Mouse (Mus musculus): ENCODE results near the gene Cebpa. TPM values are rescaled to one million over a fixed set of nuclear protein-coding genes. Genes with fewer than 3 reads are reported as not detected.

The Cebpa gene
- polyA plus RNA-seq (2012; rRNA removed), result 224 and 328 TPM in 2 replicates

GRCm38 (mm10) chr7:35118841-35119413 is at the start of gene Cebpa:
Cebpa (plus strand) TSS chr7:35119293.

Other genes starting within 250 kb of the Cebpa start
- 77.9 and 80.3 TPM in 2 replicates for gene Pepd, start 206.9 kb upstream of the Cebpa start, polyA plus RNA-seq (2012; rRNA removed)
- 4.3 and 4.4 TPM in 2 replicates for gene Cebpg, start 62.7 kb upstream of the Cebpa start, polyA plus RNA-seq (2012; rRNA removed)
- 28.4 and 28.6 TPM in 2 replicates for gene Slc7a10, start 67.1 kb downstream of the Cebpa start, polyA plus RNA-seq (2012; rRNA removed)
- 32.4 and 35.4 TPM in 2 replicates for gene Lrp3, start 96.2 kb downstream of the Cebpa start, polyA plus RNA-seq (2012; rRNA removed)
- 2.8 and 3.1 TPM in 2 replicates for gene Gpatch1, start 199.1 kb downstream of the Cebpa start, polyA plus RNA-seq (2012; rRNA removed)
- 12.7 and 14.5 TPM in 2 replicates for gene Rhpn2, start 214.9 kb downstream of the Cebpa start, polyA plus RNA-seq (2012; rRNA removed)

Measured in ovary, adult 2 months (tissue).